Mouse (Mus musculus) testis, adult 2 months (tissue): Measurements from ENCODE around the gene Spast. TPM values are rescaled to one million over a fixed set of nuclear protein-coding genes. Genes with fewer than 3 reads are reported as not detected.
"Not testable (repeated sequence)": the region's sequence is repeated elsewhere in the genome, so short reads cannot be mapped to it uniquely, and the experiment has no call there.

Experiments
- H3K27ac ChIP-seq: fragments of 200-500 bp; 2 replicates; pipeline ENCODE4 v1.5.1; 2012; ENCODE audit warnings: low read depth, low read length; ENCODE audit not compliant: control insufficient read depth, insufficient read depth
- H3K27me3 ChIP-seq: fragments of 200-500 bp; 2 replicates; pipeline ENCODE4 v1.6.1; 2012; ENCODE audit warnings: mild to moderate bottlenecking, low read length, moderate library complexity; ENCODE audit not compliant: control insufficient read depth, insufficient read depth
- H3K36me3 ChIP-seq: fragments of 200-500 bp; 2 replicates; pipeline ENCODE4 v1.6.1; 2012; ENCODE audit warnings: mild to moderate bottlenecking, low read length; ENCODE audit not compliant: control insufficient read depth, insufficient read depth
- H3K4me1 ChIP-seq: fragments of 200-500 bp; 2 replicates; pipeline ENCODE4 v1.6.1; 2012; ENCODE audit warnings: low read length; ENCODE audit not compliant: control insufficient read depth, insufficient read depth
- H3K4me3 ChIP-seq: fragments of 200-500 bp; 2 replicates; pipeline ENCODE4 v1.5.1; 2012; ENCODE audit warnings: low read depth, mild to moderate bottlenecking, low read length, moderate library complexity, mixed read lengths; ENCODE audit not compliant: control insufficient read depth
- CTCF ChIP-seq: fragments of 200-500 bp; IDR thresholded peaks from 2 replicates; pipeline ENCODE4 v1.5.1; 2012; ENCODE audit warnings: low read depth, mild to moderate bottlenecking, inconsistent platforms, low read length, moderate library complexity; ENCODE audit not compliant: control insufficient read depth, insufficient read depth, insufficient replicate concordance
- POLR2A ChIP-seq: fragments of 200-500 bp; IDR thresholded peaks from 2 replicates; pipeline ENCODE4 v1.6.1; 2012; ENCODE audit warnings: low read depth, mild to moderate bottlenecking, inconsistent platforms, low read length, moderate library complexity; ENCODE audit not compliant: control insufficient read depth
- polyA plus RNA-seq: library from polyadenylated mRNA; depleted of rRNA; stranded (reverse); fragments of >200 nt; gene quantifications from 2 replicates; pipeline ENCODE4 v1.2.3, GENCODE M21; 2012

Gene Spast
- polyA plus RNA-seq, 1 experiment = 22.0 TPM

DNA sequence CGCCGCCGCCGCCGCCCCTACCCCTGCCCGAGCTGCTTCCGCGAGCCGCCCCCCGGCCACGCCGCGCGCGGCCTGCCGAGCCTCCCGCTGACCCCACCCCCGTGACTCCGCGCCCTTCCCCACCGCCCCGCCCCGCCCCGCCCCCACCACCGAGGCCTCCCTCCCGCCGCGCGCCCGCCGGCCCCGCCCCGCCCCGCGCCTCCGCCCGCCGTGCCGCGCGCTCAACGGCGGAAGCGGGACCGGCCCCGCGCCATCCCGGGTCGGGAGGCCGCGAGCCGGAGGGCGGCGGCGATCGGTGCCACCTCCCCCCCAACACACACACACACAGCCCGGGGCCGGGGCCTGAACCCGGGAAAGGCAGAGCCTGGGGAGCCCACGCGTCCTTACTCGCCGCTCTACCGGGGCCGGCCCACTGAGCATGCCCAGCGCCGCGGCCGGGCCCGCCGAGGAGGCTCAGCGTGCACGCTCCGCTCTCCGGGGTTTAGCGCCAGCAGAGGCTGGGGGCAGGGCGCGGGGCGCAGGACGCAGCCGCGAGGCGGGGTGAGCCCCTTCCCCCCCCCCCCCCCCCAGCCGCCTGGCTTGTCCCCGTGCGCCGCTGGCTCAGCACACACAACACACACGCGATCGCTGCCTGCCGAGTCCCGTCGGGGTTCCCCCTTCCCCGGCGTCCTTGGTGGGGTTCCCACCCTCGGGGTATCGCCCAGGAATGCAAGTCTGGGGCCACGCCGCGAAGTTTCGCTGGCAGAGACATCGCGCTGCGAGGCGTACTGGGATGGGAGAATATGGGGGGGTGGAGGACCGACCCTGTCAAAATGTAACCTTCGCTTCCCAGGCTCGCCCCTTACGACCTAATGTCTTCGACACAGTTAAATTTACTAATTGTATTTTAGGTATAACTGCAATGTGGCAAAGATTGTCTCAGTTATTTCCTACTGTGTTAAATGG lies 43.5 kb upstream of the Spast start, which contains the start of gene Memo1:
Gene Memo1 (minus strand): TSS at position 496 of the 945 bp plus-strand sequence.
- no peak for TF ChIP-seq CTCF
- peak; percentile 36 for TF ChIP-seq POLR2A
- peaks cover 3% of the 10 kb centered on the region; the same call in 1 of the 2 replicates for H3K4me1 ChIP-seq
- no peaks in the 10 kb centered on the region for H3K36me3 ChIP-seq
- H3K27me3 ChIP-seq = no peaks in the 10 kb centered on the region
- H3K4me3 ChIP-seq = peak within 1 kb of the TSS; percentile 93
- peak within 1 kb of the TSS; percentile 91 for H3K27ac ChIP-seq

DNA sequence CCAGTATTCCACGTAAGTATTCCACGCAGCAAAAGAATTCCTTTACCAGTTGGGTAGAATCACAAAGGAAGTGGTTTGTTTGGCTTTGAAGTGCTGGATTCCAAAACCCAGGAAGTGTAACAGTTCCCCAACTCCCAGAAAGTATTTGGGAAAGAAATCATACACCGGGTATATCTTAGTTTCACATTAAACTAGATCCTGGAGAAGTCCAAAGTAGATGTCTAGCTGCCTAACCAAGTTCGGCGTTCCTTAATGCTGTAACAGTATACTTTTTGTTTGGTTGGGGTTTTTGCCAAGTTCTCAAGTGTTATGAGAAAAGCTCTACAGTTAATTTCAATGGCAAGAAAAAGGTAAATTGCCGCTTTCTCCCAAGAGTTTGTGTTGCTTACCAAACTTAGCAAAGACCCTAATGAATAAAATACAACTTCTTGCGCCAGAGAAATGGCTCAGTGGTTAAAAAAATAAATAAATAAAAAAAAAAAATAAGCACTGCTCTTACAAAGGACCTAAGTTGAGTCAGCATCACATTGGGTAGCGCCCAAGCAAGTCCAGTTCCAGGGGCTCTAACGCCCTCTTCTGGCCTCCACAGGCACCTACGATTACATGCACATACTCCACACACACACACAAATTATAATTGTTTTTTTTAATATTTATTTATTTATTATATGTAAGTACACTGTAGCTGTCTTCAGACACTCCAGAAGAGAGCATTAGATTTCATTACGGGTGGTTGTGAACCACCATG lies 42.5 kb upstream of the Spast start:
- TF ChIP-seq CTCF (peak; percentile 38; the same call in 1 of the 2 replicates), POLR2A (no peak)
- Histone ChIP-seq H3K27me3 (no peaks in the 10 kb centered on the region), H3K36me3 (no peaks in the 10 kb centered on the region), H3K4me1 (peaks cover 3% of the 10 kb centered on the region; the same call in 1 of the 2 replicates), H3K4me3 (peak overlapping the region; percentile 91; the same call in 1 of the 2 replicates), H3K27ac (peak overlapping the region; percentile 88)

DNA sequence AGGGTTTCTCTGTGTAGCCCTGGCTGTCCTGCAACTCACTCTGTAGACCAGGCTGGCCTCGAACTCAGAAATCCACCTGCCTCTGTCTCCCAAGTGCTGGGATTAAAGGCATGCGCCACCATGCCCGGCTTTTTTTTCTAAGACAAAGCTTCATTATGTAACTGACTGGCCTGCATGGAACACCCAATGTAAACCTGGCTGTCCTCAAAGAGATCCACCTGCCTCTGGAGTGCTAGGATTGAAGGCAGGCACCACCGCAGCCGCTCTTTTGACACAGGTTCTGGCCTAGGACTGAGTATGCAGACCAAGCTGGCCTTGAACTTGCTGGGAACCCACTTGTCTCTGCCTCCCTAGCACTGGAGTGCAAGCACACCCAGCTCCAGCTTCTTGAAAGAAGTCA lies 41.8 kb upstream of the Spast start:
- not testable (repeated sequence) for H3K36me3 ChIP-seq, H3K27me3 ChIP-seq, H3K4me3 ChIP-seq, H3K4me1 ChIP-seq, H3K27ac ChIP-seq

DNA sequence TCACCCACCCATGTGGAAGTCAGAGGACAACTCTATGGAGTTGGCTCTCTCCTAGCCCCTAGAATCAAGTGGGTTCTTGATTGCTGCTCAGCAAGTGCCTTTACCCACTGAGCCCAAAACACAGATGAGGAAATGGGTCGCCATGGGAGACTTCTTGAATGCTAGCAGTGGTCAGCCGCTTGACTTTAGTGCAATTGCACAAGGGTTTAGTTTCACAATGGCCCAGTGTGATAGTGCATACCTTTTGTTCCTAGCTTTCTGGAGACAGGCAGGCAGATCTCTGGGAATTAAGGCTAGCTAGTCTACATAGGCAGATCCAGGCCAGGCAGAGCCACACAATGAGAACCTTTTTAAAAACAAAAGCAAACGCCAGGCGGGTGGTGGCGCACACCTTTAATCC lies 38.7 kb upstream of the Spast start:
- no peak overlapping the region for H3K4me3 ChIP-seq
- peaks cover 3% of the 10 kb centered on the region; the same call in 1 of the 2 replicates for H3K4me1 ChIP-seq
- no peaks in the 10 kb centered on the region for H3K27me3 ChIP-seq
- H3K36me3 ChIP-seq = no peaks in the 10 kb centered on the region
- H3K27ac ChIP-seq = no peak overlapping the region
- no peak for TF ChIP-seq POLR2A
- TF ChIP-seq CTCF = no peak

DNA sequence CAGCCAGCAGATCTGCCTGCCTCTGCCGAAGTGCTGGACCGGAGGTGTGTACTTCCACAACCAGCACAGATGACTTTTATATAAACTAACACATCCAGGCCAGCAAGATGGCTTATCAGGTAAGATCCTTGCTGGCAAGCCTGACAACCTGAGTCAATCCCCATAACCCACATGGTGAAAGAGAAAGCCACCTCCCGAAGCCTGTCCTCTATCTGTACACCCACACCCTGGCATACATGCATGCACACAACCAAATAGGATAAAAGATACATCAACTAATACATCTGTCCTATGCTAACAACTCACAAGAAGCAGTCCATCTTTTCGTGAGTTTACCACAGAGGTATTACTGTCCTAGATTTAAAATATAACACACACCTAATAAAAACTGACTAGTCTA lies 34.7 kb upstream of the Spast start:
- Histone ChIP-seq H3K4me3 (no peak overlapping the region), H3K36me3 (no peaks in the 10 kb centered on the region)

DNA sequence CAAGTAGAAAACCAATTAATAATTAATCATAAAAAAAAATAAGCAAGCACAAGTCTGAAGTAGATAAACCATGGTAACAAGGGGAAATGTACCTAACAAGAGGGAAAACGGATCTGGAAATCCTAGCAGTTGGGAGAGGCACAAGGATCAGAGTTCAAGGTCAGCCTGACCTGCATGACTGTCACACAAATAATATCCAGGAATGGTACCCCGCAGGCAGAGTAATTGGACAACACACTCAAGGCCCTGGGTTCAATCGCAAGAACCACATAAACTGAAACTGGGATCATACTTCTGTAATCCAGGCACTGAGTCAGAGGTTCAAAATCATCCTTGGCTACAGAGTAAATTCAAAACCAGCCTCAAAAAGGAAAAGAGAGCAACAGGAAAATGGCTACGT lies 33.2 kb upstream of the Spast start:
- Histone ChIP-seq H3K4me1 (no peaks in the 10 kb centered on the region), H3K27me3 (no peaks in the 10 kb centered on the region), H3K27ac (no peak overlapping the region), H3K4me3 (no peak overlapping the region), H3K36me3 (no peaks in the 10 kb centered on the region)
- TF ChIP-seq CTCF (no peak), POLR2A (no peak)

More for the DNA sequence above, 34.7 kb upstream of the Spast start:
- TF ChIP-seq CTCF = no peak
- TF ChIP-seq POLR2A = no peak
- H3K27me3 ChIP-seq = no peaks in the 10 kb centered on the region
- no peaks in the 10 kb centered on the region for H3K4me1 ChIP-seq
- H3K27ac ChIP-seq = no peak overlapping the region

DNA sequence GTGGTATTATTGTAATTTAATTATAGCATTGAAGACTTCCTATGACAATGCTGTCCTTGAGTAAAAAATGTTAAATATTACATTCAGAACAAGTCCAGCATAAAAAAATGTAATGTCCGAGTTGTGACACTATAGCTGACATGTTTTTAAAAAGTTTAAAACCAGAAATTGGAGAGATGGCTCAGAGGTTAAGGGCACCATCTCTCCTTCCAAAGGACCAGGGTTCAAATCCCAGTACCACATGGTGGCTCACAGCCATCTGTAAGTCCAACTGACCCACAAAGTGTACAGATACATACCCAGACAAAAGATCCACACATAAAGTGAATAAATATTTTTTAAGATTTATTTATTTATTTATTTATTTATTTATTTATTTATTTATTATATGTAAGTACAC lies 32.8 kb upstream of the Spast start:
- no peak for TF ChIP-seq CTCF
- no peak for TF ChIP-seq POLR2A
- Histone ChIP-seq H3K4me1 (no peaks in the 10 kb centered on the region), H3K36me3 (no peaks in the 10 kb centered on the region), H3K27me3 (no peaks in the 10 kb centered on the region), H3K27ac (no peak overlapping the region), H3K4me3 (no peak overlapping the region)
